Mouse (Mus musculus) liver, embryonic 14.5 days (tissue): ENCODE results near the gene Hspa1b. TPM values are rescaled to one million over a fixed set of nuclear protein-coding genes. Genes with fewer than 3 reads are reported as not detected.
A peak's percentile ranks its signal among the peaks of the same experiment; 100 is the strongest.
"Not testable (repeated sequence)": the region's sequence is repeated elsewhere in the genome, so short reads cannot be mapped to it uniquely, and the experiment has no call there.

ENCODE experiments used
- ATAC-seq: fragments of 200-750 bp; cut with Nextera tagmentation; 2 replicates; pipeline ENCODE4 v1.8.0; 2017; ENCODE audit warnings: moderate number of reproducible peaks, mild to moderate bottlenecking, moderate library complexity; ENCODE audit not compliant: insufficient read depth
- DNase-seq, 3 experiments: peaks; one replicate each; pipeline ENCODE4 v3.0.0-alpha.2; 2012 to 2013; ENCODE audit warnings: low read depth in 3 of 3, low spot score in 3 of 3
- H3K27ac ChIP-seq: fragments of 300-500 bp; sonication (generic); 2 replicates; pipeline ENCODE4 v1.5.1; 2014; ENCODE audit warnings: moderate library complexity, mild to moderate bottlenecking, control low read depth, inconsistent platforms
- H3K27me3 ChIP-seq: fragments of 300-500 bp; sonication (generic); 2 replicates; pipeline ENCODE4 v1.6.1; 2014; ENCODE audit warnings: mild to moderate bottlenecking, low read length, moderate library complexity; ENCODE audit not compliant: control insufficient read depth, insufficient read depth
- H3K36me3 ChIP-seq: fragments of 300-500 bp; sonication (generic); replicated peaks from 2 replicates; pipeline ENCODE4 v1.6.1; 2014; ENCODE audit warnings: low read depth; ENCODE audit not compliant: control insufficient read depth, insufficient read depth
- H3K4me1 ChIP-seq, 2 experiments: fragments of 200-500 bp in 1 of 2; fragments of 300-500 bp in 1 of 2; sonication (generic) in 1 of 2; replicated peaks; 2 replicates each; pipeline ENCODE4 v1.6.1; 2012 to 2014; ENCODE audit warnings: antibody characterized with exemption in 1 of 2, inconsistent platforms in 1 of 2, low read length in 1 of 2; ENCODE audit not compliant: control insufficient read depth in 2 of 2, insufficient read depth in 2 of 2
- H3K4me2 ChIP-seq: fragments of 300-500 bp; sonication (generic); 2 replicates; pipeline ENCODE4 v1.6.1; 2014; ENCODE audit warnings: low read depth, mild to moderate bottlenecking, control low read depth, moderate library complexity
- H3K4me3 ChIP-seq, 2 experiments: fragments of 200-500 bp in 1 of 2; fragments of 300-500 bp in 1 of 2; sonication (generic) in 1 of 2; 2 replicates each; pipeline ENCODE4 v1.5.1; 2012 to 2014; ENCODE audit warnings: low read depth in 2 of 2, low read length in 2 of 2, mild to moderate bottlenecking in 2 of 2, control low read depth in 1 of 2, inconsistent platforms in 1 of 2, moderate library complexity in 1 of 2; ENCODE audit not compliant: insufficient read depth in 1 of 2
- H3K9ac ChIP-seq: fragments of 300-500 bp; sonication (generic); replicated peaks from 2 replicates; pipeline ENCODE4 v1.6.1; 2014; ENCODE audit warnings: mild to moderate bottlenecking, control low read depth, moderate library complexity
- H3K9me3 ChIP-seq: fragments of 300-500 bp; sonication (generic); 2 replicates; pipeline ENCODE4 v1.6.1; 2016; ENCODE audit warnings: low read length, mixed read lengths; ENCODE audit not compliant: control insufficient read depth
- CTCF ChIP-seq: IDR thresholded peaks from 2 replicates; pipeline ENCODE4 v1.5.1; 2016; ENCODE audit warnings: antibody characterized with exemption, low read depth, control low read depth
- EP300 ChIP-seq: IDR thresholded peaks from 2 replicates; pipeline ENCODE4 v1.6.1; 2016; ENCODE audit warnings: antibody characterized with exemption, low read depth
- WGBS: fragments of 180-500 bp; shearing (Covaris S2); extraction: QIAGEN DNeasy Blood & Tissue Kit; methylation state at CpG from one replicate; pipeline ENCODE4 v1.1.7; 2014; ENCODE audit not compliant: insufficient replicate concordance; 5-methylcytosine and 5-hydroxymethylcytosine counted together
- polyA plus RNA-seq, 2 experiments: library from polyadenylated mRNA; depleted of rRNA in 1 of 2; stranded (reverse) in 1 of 2; unstranded in 1 of 2; fragments of >200 nt; fragmentation: Nextera tagmentation in 1 of 2; extraction: Ambion mirVana in 1 of 2; gene quantifications; 2 replicates each; pipeline versions ENCODE4 v1.2.1 to v1.2.3; 2012 to 2014

Gene Hspa1b
- polyA plus RNA-seq, 2 experiments = 1.5 TPM; not detected in 1

DNA sequence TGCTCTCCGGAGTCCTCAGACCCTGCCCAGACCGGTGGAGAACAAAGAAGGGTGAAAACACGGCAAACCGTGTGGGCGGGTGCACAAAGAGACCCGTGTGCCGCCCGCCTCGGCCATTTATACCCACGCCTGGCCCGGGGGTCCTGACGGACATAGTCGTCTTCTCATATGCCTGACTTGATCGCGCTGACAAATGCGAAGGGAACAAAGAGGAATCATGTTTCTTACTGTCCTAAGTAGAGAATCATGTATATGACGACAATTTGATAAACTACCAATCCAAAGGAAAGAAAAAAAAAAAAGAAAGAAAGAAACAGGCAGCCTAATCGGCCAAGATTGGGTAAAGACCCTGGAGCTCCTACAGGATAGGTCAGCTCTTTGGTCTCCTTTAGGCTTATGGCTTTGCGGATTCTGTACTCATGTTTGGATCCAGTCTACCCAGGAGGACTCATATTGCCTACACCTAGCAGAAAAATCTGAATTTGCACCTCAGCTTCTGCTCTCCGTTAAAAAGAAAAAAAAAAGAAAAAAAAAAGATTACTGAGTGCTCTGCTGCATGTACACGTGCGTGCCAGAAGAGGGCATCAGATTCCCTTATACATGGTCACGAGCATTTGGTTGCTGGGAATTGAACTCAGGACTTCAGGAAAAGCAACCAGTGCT, 6.5 kb downstream of the Hspa1b start:
- no peaks in the 10 kb centered on the region for H3K9me3 ChIP-seq
- DNase-seq (no peak), ATAC-seq (peak; percentile 75)
- peak overlapping the region; percentile 83 for H3K9ac ChIP-seq
- H3K36me3 ChIP-seq = peaks cover 20% of the 10 kb centered on the region
- TF ChIP-seq EP300 (peak; percentile 63), CTCF (peak; percentile 78)
- WGBS = under 1% methylated on average over 23 of the region's 23 CpGs
- peaks cover 0 to 7% of the 10 kb centered on the region in 2 experiments for H3K4me1 ChIP-seq
- H3K27ac ChIP-seq = peak overlapping the region; percentile 81
- H3K4me3 ChIP-seq = peak overlapping the region; percentile 67 to 96
- peak overlapping the region; percentile 89 for H3K4me2 ChIP-seq
- H3K27me3 ChIP-seq = peaks cover 5% of the 10 kb centered on the region

DNA sequence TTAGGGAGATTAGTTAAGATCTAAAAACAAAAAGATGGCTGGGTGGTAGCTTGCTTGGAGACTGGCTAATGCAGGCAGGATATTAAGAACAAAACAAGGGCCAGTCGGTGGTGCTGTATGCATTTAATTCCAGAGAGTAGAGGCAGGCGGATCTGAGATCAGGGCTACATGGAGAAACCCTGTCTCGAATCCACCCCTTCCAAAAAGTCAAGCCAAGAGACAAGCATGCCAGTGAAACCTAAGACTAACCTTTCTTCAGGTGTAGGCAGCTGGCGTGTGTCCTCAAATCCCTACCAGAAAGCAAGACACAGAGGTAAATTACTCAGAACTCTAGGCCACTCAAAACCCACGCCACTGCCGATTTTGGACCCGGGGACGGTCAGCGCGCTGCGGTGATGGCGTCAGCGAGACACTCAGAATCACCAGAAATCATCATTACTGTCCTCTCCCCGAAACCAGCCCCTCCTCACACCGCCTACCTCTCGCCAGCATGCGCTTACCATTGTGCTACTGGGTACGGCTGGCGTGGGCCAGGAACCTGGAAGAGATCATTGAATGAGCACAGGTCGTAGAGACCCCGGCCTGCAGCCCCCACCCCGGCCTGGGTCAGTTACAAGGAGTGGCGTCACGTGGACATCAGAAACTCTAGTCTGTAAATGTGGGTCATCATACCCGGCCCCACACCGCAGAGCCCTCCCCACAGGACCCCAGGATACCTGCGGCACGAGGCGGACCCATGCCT, 7.2 kb downstream of the Hspa1b start:
- ATAC-seq (peak; percentile 6; the same call in 1 of the 2 replicates), DNase-seq (no peak)
- WGBS = under 1% methylated on average over 29 of the region's 29 CpGs
- H3K27me3 ChIP-seq = peaks cover under 1% of the 10 kb centered on the region
- peak overlapping the region; percentile 83 for H3K9ac ChIP-seq
- no peaks in the 10 kb centered on the region for H3K9me3 ChIP-seq
- H3K27ac ChIP-seq = peak overlapping the region; percentile 81
- H3K4me3 ChIP-seq = peak overlapping the region; percentile 67 to 96
- TF ChIP-seq CTCF = no peak
- no peak for TF ChIP-seq EP300
- H3K4me1 ChIP-seq = peaks cover 0 to 7% of the 10 kb centered on the region in 2 experiments
- peak overlapping the region; percentile 89 for H3K4me2 ChIP-seq
- peaks cover 20% of the 10 kb centered on the region for H3K36me3 ChIP-seq

DNA sequence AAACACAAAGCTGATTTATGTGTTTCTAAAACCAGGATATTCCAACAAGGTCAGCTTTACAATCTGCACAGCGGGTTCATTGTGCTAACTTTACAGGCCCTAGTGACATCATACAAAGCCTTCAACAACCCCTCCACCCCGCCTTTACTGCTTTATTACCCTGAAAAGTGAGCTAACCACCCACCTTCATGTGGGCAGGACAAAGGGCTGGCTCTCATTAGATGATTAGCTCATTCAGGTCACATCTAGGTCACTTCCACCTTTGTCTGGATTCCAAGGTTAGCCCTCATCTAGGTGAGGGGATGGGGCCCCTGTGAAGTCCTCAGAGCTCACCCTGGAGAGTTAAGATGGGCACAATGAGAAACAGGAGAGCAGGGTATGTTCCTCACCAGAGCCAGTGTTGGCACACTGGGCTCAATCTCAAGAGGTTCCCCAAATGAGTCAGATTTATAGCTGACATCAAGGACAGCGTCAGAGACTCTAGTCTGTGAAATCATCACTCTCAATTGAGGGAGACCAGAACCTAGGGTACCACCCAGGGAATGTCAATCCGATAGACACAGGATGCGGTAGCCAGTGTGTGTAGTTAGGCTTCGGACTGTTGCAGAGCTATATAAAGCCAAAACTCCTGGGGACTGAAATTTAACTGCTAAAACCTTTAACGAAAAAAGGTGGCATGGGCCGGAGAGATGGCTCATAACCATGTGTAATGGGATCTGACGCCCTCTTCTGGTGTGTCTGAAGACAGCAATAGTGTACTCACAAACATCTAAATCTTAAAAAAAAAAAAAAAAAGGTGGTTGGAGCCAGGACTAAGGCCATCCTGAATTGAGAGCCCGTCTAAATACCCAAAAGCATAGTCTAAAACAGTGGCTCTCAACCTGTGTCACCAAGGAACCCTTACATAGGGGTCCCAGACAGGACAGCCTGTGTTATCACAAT, 8.3 kb downstream of the Hspa1b start:
- peaks cover 0 to 7% of the 10 kb centered on the region in 2 experiments for H3K4me1 ChIP-seq
- peak overlapping the region; percentile 89 for H3K4me2 ChIP-seq
- peak overlapping the region; percentile 67 to 96 for H3K4me3 ChIP-seq
- TF ChIP-seq CTCF = no peak
- no peak for TF ChIP-seq EP300
- peak overlapping the region; percentile 83 for H3K9ac ChIP-seq
- H3K27ac ChIP-seq = peak overlapping the region; percentile 81
- no peaks in the 10 kb centered on the region for H3K27me3 ChIP-seq
- H3K36me3 ChIP-seq = peaks cover 20% of the 10 kb centered on the region
- H3K9me3 ChIP-seq = no peaks in the 10 kb centered on the region
- WGBS = 14% methylated on average over 10 of the region's 10 CpGs
- ATAC-seq = no peak
- DNase-seq = no peak

DNA sequence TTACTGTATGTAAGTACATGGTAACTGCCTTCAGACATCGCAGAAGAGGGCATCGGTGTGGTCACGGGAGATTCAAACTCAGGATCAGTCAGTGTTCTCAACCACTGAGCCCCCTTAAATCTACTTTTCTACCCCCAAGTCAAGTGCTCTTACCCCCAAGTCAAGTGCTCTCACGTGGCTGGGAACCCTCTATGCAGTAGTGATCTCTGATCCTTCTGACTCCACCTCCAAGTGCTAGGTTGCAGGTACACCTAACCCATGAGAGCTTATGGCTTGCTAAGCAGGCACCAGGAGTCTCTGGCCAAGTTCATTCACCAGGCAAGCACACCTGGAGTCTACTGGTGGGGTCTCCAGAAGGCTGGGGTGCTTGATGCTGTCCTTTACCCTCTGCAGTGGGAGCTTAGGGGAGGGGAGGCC, 9.5 kb downstream of the Hspa1b start:
- 16% methylated on average over 4 of the region's 4 CpGs for WGBS
- H3K9ac ChIP-seq = 0 out of 2 replicates have a peak overlapping the region, but pooled peaks have one; percentile 13
- no peak overlapping the region for H3K4me2 ChIP-seq
- H3K4me1 ChIP-seq = peaks cover 0 to 7% of the 10 kb centered on the region in 2 experiments
- peak overlapping the region in 1 of 2 experiments; percentile 2; a peak in 1 of 4 replicates for H3K4me3 ChIP-seq
- H3K9me3 ChIP-seq = no peaks in the 10 kb centered on the region
- H3K36me3 ChIP-seq = peaks cover 20% of the 10 kb centered on the region
- DNase-seq (no peak), ATAC-seq (peak; percentile 47)
- no peaks in the 10 kb centered on the region for H3K27me3 ChIP-seq
- H3K27ac ChIP-seq = peak overlapping the region; percentile 81; the same call in 1 of the 2 replicates
- TF ChIP-seq EP300 = no peak
- TF ChIP-seq CTCF = no peak

DNA sequence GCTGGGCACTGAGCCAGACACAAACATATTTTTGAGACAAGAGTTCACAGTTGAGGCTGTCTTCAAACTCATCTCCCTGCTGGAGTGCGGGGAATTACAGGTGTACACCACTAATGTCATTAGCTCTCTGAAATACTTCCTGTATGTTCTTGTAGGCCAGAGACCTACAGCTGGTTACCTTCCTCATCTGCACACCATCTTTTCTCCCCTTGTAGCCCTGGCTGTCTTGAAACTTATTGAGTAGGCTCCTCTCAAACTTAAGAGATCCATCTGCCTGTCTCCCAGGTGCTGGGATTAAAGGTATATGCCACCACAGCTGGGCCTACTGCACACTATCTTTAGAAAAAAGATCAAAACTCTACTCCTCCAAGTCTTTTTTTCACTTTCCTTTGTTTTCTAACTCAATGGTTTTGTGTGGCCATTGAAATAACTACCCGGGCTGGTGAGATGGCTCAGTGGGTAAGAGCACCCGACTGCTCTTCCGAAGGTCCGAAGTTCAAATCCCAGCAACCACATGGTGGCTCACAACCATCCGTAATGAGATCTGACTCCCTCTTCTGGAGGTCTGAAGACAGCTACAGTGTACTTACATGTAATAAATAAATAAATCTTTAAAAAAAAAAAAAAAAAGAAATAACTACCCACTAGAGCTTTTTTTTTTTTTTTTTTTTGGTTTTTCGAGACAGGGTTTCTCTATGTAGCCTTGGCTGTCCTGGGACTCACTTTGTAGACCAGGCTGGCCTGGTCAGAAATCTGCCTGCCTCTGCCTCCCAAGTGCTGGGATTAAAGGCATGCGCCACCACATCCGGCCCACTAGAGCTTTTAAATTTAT, 10.1 kb downstream of the Hspa1b start:
- H3K4me1 ChIP-seq, DNase-seq, ATAC-seq, H3K27me3 ChIP-seq, H3K27ac ChIP-seq, H3K9me3 ChIP-seq, H3K4me2 ChIP-seq, H3K4me3 ChIP-seq, H3K9ac ChIP-seq: not testable (repeated sequence)
- peaks cover 20% of the 10 kb centered on the region for H3K36me3 ChIP-seq
- WGBS = 34% methylated on average over 9 of the region's 9 CpGs
